Mouse (Mus musculus): ENCODE results near the gene Pold1.

The Pold1 gene

GRCm38 (mm10) chr7:44543071-44543470 lies 5.6 kb downstream of the Pold1 start:
- DNase-seq (ENCODE audit: low spot score): no peak

DNA sequence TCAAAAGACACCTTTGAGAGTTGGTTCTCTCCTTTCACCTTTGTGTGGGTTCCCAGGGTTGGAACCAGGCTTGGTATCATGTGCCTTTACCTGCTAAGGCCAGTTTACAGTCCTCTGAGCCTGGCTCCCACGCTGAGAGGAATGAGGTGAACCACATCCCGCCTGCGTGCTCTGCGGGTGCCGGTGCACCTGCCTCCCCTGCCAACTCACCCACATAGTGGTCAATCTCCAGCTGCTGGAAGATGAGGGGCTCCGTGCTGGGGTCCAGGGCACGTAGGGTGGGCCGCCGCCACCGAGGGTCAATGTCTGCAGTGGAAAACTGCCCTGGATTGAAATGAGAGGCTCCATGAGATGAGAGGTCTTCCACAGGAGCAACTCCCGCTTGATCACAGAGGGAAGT lies 6.1 kb downstream of the Pold1 start:
- no peak for DNase-seq (ENCODE audit: low spot score)

- no peak for DNase-seq (ENCODE audit: low spot score)
Measured at GRCm38 (mm10) chr7:44538756-44539624, 9.7 kb downstream of the Pold1 start.

DNA sequence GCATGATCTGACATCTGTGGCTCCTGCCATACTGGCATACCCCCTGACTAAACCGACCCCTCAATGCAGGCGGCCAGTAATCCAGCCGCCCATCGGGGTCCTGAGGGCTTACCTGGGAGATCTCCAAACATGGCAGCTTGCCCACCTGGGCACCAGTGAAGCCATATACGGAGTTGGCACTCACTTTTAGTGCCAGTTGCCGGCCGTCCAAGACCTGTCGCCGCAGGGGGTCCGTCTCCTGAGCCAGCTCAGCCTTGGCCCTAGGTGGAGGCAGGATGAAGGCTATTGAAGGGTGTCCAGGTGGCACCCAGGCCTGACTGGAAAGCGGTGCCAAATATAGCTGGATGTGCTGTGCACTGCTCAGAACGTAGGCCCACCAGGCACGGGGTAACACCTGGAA lies 11.2 kb downstream of the Pold1 start:
- DNase-seq (ENCODE audit: low spot score): no peak

DNA sequence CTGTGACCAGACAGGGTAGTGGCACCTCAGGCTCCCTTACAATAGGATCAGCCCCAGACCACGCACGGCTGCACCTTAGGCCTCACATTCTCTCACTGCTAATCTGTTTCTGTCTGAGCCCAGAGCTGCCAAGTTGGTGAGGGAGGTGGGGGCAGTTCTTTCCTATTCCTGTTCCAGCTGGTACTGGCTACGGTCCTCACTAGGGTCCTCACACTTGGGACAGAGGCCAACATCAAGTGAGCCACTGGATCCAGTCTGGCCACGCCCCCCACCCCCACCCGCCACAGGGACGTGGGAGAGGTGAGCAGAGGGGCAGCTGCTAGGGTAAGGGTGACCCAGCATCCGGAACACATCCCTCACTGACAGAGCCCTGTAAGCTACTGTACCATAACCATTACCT lies 11.6 kb downstream of the Pold1 start:
- no peak for DNase-seq (ENCODE audit: low spot score)

GRCm38 (mm10) chr7:44536590-44536968 lies 12.1 kb downstream of the Pold1 start:
- no peak for DNase-seq (ENCODE audit: low spot score)

DNA sequence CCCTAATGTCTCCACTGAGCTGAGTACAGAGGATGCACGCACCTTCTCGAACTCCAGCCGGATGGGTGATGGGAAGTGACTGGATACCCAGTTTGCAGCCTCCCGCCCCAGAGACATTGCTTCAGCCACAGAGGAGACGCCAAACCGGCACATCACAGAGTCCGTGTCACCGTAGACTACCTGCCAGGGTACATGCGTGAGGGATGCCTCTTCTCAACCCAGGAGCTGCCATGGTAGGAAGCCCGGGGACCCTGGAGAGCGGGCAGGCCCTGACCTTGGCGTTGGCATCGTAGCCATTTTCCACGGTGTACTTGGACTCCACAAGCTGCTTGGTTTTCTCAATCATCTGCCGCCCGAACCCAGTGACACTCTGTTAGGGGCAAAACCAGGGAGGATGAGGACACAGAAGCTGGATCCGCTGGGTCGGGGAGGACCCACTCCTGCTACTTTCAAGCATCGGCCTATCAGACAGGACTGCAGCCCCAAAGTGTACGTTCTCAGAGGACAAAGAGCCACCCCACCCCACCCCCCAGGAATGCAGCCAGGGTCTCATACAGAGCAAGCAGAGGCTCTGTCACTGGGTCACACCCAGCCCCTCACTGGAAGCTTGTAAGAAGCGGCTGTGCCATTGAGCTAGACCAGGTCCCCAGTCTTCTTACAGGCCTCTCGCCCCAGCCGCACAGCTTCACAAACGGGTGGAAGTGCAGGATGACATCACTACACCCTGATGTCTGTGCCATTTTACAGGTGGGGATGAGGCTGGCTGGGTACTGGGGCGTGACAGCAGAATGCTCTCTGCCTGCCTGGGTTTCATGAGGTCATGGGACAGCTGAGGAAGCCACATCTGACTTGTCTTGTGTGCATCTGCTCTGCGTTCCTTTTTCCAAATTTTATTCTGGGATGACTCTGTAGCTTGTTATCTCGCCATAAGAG lies 12.7 kb downstream of the Pold1 start:
- DNase-seq (ENCODE audit: low spot score): no peak

DNA sequence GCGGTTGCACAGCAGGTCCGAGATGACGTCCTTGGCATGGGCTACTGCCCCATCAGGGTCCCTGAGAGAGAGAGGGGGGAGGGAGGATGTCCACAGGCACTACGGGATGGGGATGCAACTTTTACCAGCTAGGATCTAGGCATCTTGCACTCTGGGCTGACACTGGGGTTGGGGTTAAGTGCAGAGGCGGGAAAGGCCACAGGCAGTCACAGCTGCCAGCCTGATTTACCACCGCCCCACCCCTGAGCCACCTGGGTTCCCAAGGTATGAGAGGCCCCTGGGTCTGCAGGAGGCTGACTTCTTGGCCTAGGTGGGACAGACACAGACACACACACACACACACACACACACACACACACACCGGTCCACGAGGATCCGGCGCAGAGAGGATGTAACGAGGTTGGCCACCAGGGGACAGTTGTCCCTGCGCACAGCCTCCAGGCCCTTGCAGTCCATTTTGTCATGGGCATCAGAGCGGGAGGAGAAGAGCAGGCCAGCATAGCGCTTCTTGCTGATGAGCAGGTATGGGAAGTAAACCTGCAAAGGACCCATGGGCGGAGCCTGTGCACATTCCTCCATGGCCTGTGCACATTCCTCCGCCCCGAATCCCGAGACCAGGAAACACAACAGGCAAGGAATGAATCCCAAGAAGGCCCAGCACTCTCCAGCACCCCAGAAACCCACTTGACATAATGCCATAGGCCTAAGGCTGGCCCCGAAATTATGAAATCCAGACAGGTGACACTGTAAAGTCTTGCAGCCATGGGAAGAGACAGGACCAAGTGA lies 13.8 kb downstream of the Pold1 start:
- no peak for DNase-seq (ENCODE audit: low spot score)

GRCm38 (mm10) chr7:44534242-44534641 lies 14.4 kb downstream of the Pold1 start:
- DNase-seq (ENCODE audit: low spot score): no peak

GRCm38 (mm10) chr7:44533746-44534045 lies 15.0 kb downstream of the Pold1 start:
- DNase-seq (ENCODE audit: low spot score): peak; percentile 18

- no peak for DNase-seq (ENCODE audit: low spot score)
Measured at GRCm38 (mm10) chr7:44532918-44533745, 15.5 kb downstream of the Pold1 start.

DNA sequence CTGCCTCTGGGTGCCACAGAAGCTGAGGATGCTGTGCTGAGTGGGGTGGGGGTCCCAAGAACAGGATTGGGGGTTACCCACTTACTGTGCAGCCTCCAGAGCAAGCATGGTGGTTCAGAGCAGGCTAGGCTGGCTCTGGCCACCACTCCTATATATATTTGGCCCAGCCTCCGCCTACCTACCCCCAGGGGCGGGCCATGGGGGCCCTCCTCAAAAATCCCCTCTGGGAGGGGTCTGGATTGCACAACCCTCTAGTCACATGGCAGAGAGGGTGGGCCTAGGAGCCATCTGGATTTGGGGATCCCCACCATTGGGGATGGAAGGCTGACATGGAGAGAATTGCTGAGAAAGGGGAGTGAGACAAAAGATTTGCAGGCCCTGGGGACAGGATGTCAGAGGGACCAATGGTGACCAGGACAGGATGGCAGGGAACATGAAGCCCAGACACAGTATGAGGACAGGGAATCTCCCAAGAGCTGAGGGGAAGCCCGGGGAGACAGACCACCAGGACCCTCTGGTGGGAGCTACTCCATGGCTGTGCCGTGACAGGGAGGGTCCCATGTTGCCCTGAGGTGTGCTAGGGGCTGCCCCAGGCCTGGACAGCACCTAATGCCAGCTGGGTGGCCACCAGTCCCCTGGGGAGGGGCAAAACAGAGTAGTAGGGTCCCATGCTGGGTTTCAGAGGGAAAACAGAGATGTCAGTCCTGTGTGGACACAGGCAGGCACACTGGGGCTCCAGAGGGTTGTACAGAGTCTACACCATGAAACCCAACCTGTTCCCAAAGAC lies 16.5 kb downstream of the Pold1 start, which contains the start of gene Spib:
Gene Spib (minus strand): TSS at position 126 of the 787 bp plus-strand sequence.
- no peak for DNase-seq (ENCODE audit: low spot score)

DNA sequence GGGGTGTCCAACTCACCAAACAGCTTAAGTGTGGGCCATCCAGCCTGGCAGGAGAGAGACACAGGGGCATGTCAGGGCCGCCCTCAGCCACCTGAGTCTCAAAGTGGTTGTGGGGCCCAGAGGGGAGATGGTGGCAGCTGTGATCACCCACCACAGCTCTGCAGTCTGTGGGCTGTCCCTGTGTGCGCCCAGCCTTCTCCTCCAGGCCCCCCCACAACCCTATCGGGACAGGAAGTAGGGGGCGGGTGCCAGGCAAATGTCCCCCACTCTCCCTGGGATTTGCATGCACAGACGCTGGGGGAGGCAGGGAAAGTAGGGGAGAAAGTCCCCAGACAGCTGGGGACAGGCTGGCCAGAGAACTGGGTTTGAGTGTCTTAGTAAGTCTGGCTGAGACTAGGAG lies 17.4 kb downstream of the Pold1 start:
- DNase-seq (ENCODE audit: low spot score): no peak

DNA sequence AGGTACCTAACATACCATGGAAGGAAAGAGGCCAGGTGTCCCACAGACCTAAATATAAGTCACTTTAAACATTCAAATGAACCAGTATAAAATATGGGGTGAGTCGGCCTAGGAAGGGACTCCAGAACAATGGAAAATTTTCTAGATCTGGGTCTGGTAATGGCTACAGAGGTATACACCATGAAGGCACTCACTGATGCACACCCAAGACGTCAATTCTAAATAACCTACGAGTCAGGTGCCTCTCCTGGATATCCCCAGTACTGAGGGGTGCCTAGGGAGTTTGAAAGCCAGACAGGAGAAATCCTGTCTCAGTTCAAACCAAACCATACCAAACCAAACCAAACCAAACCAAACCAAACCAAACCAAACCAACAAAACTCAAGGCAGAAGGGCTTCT lies 18.1 kb downstream of the Pold1 start:
- no peak for DNase-seq (ENCODE audit: low spot score)

DNA sequence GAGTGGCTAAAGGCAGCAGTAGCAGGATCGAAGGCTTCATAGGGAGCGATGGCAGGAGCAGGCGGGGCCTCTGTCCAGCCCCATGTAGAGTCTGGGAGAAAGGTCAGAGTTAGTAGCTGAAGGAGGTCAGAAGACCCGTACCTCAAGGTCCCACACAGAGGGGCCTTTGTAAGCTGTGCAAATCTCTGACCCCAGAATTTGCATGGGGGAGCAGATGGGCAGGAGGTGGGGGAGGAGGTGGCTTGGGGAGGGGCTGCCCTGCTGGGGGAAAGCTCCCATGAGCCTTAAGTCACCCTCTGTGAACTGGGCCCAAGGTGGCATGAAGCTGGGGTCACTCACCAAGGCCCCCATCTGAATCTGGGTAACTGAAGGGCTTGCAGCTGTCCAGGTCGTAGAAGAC lies 19.1 kb downstream of the Pold1 start:
- DNase-seq (ENCODE audit: low spot score): no peak

GRCm38 (mm10) chr7:44527483-44528398 lies 20.9 kb downstream of the Pold1 start:
- DNase-seq (ENCODE audit: low spot score): peak; percentile 74

- no peak for DNase-seq (ENCODE audit: low spot score)
Measured at GRCm38 (mm10) chr7:44526414-44527154, 22.1 kb downstream of the Pold1 start.

DNA sequence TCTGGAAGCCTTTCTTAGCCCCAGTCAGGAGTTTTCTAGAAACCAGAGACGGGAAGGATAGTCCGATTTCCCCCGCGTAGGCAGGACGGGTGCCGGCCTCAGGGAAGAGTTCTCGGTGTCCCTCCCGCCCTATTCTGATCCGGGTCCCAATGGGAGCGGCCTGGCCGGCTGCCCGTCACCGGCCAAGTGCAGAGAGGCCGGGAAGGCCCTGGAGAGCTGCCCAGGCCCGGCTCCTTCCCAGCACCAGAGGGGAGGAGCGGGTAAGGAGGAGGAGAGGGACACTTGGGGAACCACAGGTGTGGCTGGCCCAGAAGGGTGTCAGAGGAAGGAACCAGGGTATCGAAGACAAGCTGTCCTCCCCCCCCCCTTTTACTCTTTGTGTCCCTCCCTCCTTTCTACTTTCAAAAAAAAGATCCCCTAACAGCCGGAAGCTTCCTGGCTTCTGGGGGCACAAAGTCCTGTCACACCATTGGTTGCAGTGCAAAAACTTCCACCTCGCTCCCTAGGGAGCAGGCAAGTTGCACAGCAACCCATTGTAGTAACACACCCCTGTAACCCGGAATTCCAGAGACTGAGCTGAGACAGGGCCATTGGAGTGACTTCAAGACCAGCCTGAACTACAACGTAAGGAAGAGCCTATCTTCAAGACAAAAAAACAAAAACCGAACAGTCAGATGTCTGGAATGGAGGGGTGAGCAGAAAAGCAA lies 23.4 kb downstream of the Pold1 start:
- DNase-seq (ENCODE audit: low spot score): no peak

Measured in embryo, embryonic 10 days (tissue).